Mouse (Mus musculus): ENCODE measurements around the gene E130308A19Rik. TPM values are rescaled to one million over a fixed set of nuclear protein-coding genes. Genes with fewer than 3 reads are reported as not detected.

E130308A19Rik gene
- polyA plus RNA-seq, 1 experiment from 2014 or later: 35.2 TPM

DNA sequence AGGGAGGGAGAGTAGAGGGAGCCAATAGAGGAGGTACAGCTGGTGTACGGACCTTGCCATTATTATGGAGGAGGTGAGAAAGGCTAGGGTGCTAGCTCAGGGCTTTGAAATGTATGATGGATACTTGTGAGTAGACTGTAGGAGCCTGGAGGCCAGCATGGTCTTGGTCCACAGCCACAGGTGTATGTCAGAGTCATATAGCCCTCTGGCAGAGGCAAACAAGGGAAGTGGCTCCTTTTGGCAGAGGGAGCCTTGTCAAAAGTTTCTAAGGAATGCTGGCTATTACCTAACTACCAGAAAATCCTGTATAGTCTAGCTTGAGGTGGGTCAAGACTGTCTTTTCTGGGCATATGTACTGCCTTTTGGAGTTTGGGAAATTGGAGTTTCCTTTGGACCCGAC lies 14.7 kb downstream of the E130308A19Rik start:
- WGBS: 78% methylated on average over 2 of the region's 2 CpGs

DNA sequence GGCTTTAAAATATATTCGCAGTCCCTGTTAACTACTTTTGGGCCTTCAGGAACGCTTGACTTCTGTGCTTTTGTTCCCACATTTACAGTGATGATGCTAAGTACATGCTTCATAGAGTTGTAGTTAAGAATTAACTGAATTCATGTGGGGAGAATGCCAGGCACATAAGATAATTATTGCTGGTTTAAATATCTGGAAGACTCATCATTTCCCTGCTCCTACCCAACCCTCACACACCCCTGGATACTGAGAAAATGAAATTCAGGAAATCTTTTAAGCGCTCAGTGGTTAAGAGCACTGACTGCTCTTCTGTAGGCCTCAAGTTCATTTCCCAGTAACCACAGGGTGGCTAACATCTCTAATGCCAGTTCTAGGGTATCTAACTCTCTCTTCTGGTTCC lies 16.0 kb downstream of the E130308A19Rik start:
- Histone ChIP-seq H3K27ac (no peak overlapping the region), H3K4me3 (replicated peaks) (no peak overlapping the region), H3K27me3 (no peaks in the 10 kb centered on the region), H3K4me2 (no peak overlapping the region), H3K9ac (replicated peaks) (no peak overlapping the region), H3K9me3 (no peaks in the 10 kb centered on the region), H3K4me1 (replicated peaks) (peaks cover 16% of the 10 kb centered on the region), H3K36me3 (no peaks in the 10 kb centered on the region)
- no peak for ATAC-seq (ENCODE audit: insufficient number of reproducible peaks, insufficient read depth, low FRiP score, low TSS enrichment, low read depth)
- 74% methylated on average over 3 of the region's 3 CpGs for WGBS

More for the DNA sequence above, 14.7 kb downstream of the E130308A19Rik start:
- no peak for ATAC-seq (ENCODE audit: insufficient number of reproducible peaks, insufficient read depth, low FRiP score, low TSS enrichment, low read depth)
- Histone ChIP-seq H3K4me1 (replicated peaks) (peaks cover 16% of the 10 kb centered on the region), H3K27ac (no peak overlapping the region), H3K27me3 (no peaks in the 10 kb centered on the region), H3K36me3 (no peaks in the 10 kb centered on the region), H3K4me2 (no peak overlapping the region), H3K4me3 (replicated peaks) (no peak overlapping the region), H3K9ac (replicated peaks) (no peak overlapping the region), H3K9me3 (no peaks in the 10 kb centered on the region)

DNA sequence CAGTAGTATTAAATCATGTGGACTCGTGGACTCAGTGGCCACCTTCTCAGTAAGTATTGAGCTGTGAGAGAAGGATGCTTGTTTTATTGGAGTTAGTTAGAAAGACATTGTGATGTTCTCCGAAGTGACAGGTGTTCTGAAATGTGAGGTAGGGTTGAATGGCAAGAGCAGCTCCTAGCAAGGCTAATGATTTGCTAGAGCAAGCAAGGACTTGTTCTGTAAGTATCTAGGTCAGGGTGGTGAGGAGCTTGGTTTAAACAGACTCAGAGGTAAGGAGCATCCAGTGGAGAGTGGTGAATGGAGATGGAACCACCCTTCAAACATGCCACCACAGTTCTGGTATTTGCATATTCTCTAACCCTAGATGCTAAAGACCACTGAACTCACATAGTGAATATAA lies 16.6 kb downstream of the E130308A19Rik start:
- no peak overlapping the region for H3K9ac ChIP-seq (replicated peaks)
- H3K4me2 ChIP-seq: no peak overlapping the region
- no peaks in the 10 kb centered on the region for H3K9me3 ChIP-seq
- no peak overlapping the region for H3K4me3 ChIP-seq (replicated peaks)
- H3K27ac ChIP-seq: no peak overlapping the region
- H3K36me3 ChIP-seq: no peaks in the 10 kb centered on the region
- ATAC-seq (ENCODE audit: insufficient number of reproducible peaks, insufficient read depth, low FRiP score, low TSS enrichment, low read depth): no peak
- 83% methylated on average over 2 of the region's 2 CpGs for WGBS
- H3K4me1 ChIP-seq (replicated peaks): peaks cover 16% of the 10 kb centered on the region
- no peaks in the 10 kb centered on the region for H3K27me3 ChIP-seq

DNA sequence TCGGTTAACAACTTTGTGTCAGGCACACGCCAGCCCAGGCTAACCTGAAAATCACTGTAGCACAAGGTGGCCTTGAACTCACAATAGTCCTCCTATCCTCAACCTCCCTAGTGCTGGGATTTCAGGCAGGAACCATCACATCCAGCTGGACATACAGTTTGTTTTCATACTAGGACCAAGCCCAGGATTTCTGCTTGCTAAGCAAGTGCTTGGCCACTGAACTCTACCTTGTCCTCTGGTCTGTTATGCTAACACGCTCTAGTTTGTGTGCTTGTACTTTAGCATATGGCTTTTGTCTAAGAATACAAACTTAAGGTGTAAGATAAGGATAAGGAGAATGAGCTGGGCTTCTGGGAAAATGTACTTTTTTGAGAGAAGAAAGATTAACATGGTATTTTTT lies 18.4 kb downstream of the E130308A19Rik start:
- H3K4me3 ChIP-seq (replicated peaks): no peak overlapping the region
- no peaks in the 10 kb centered on the region for H3K27me3 ChIP-seq
- no peaks in the 10 kb centered on the region for H3K36me3 ChIP-seq
- ATAC-seq (ENCODE audit: insufficient number of reproducible peaks, insufficient read depth, low FRiP score, low TSS enrichment, low read depth): no peak
- H3K9ac ChIP-seq (replicated peaks): no peak overlapping the region
- H3K27ac ChIP-seq: no peak overlapping the region
- H3K4me1 ChIP-seq (replicated peaks): peaks cover 16% of the 10 kb centered on the region
- no peak overlapping the region for H3K4me2 ChIP-seq
- WGBS: 85% methylated on average over 3 of the region's 3 CpGs
- no peaks in the 10 kb centered on the region for H3K9me3 ChIP-seq

DNA sequence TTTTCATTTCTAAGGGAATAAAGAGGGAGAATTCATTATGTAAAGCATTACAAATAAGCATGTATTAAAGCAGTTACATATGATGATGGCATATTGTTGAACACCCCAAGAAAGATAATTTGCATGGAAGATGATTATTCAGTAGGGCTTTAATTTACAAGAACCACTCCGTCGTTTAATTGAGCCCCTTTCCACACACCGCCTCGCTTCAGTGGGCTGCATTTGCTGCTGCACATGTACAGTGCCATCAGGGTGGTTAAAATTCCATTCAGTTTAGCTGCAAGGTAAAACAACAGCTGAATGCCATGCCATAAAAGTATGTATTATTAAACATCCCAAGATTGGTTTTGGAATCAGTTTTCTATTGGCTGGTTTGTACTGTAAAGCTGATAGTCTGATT lies 19.0 kb downstream of the E130308A19Rik start:
- Histone ChIP-seq H3K36me3 (no peaks in the 10 kb centered on the region), H3K4me3 (replicated peaks) (no peak overlapping the region), H3K27ac (no peak overlapping the region), H3K27me3 (no peaks in the 10 kb centered on the region), H3K4me2 (no peak overlapping the region), H3K9me3 (no peaks in the 10 kb centered on the region), H3K4me1 (replicated peaks) (peaks cover 16% of the 10 kb centered on the region), H3K9ac (replicated peaks) (no peak overlapping the region)
- WGBS: 73% methylated on average over 4 of the region's 4 CpGs
- ATAC-seq (ENCODE audit: insufficient number of reproducible peaks, insufficient read depth, low FRiP score, low TSS enrichment, low read depth): no peak

DNA sequence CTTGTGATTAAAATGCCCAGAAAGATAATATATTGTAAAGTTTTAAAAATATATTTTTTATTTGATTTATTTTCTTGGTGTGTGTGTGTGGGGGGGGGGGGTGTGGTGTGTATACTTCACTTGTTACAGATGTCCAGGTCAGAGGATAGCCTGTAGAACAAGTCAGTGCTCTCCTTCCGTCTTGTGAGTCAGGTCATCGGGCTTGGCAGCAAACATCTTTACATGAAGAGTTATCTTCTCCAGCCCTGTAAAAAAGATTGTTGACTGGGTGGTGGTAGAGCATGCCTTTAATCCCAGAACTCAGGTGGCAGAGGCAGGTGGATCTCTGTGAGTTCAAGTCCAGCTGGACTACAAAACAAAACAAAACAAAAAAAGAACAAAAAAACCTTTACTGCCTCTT lies 19.6 kb downstream of the E130308A19Rik start:
- Histone ChIP-seq H3K4me2 (no peak overlapping the region), H3K9ac (replicated peaks) (no peak overlapping the region), H3K4me1 (replicated peaks) (peaks cover 16% of the 10 kb centered on the region), H3K36me3 (no peaks in the 10 kb centered on the region), H3K27ac (no peak overlapping the region), H3K27me3 (no peaks in the 10 kb centered on the region), H3K4me3 (replicated peaks) (no peak overlapping the region), H3K9me3 (no peaks in the 10 kb centered on the region)
- no peak for ATAC-seq (ENCODE audit: insufficient number of reproducible peaks, insufficient read depth, low FRiP score, low TSS enrichment, low read depth)
- WGBS: 94% methylated on average over 2 of the region's 2 CpGs

DNA sequence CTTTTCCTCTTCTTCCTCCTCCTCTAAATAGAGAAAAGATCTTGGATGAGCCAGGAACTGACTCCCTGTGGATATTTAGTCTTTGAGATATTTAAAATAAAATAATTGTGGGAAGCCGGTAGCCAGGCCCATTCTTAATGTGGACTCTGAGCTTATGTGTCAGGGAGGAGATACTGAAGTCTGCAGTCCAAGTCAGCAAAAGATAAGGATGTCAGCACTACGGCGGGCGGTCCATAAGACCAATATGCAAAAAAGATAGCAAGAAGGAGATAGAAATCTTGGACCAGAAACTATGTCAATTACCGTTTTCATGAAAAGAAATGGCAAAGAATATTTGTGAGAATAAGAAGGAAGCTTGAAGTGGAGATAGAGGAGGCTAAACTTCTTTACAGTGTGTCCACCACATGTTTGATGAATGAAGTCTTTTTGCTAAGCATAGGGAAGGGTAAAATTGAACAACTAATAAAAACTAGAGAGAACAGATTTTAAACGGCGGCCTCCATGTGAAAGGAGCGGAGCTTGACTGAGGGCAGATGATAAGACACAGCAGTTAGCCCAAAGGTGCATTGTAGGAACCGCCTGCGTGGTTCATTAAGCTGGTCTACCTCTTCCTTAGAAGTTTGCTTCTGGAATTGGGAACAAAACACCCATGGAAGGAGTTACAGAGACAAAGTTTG lies 20.1 kb downstream of the E130308A19Rik start:
- Histone ChIP-seq H3K9ac (replicated peaks) (no peak overlapping the region), H3K9me3 (no peaks in the 10 kb centered on the region), H3K36me3 (no peaks in the 10 kb centered on the region), H3K4me3 (replicated peaks) (no peak overlapping the region), H3K27ac (no peak overlapping the region), H3K4me2 (no peak overlapping the region), H3K4me1 (replicated peaks) (peaks cover 16% of the 10 kb centered on the region), H3K27me3 (no peaks in the 10 kb centered on the region)
- WGBS: 91% methylated on average over 10 of the region's 10 CpGs
- ATAC-seq (ENCODE audit: insufficient number of reproducible peaks, insufficient read depth, low FRiP score, low TSS enrichment, low read depth): no peak

DNA sequence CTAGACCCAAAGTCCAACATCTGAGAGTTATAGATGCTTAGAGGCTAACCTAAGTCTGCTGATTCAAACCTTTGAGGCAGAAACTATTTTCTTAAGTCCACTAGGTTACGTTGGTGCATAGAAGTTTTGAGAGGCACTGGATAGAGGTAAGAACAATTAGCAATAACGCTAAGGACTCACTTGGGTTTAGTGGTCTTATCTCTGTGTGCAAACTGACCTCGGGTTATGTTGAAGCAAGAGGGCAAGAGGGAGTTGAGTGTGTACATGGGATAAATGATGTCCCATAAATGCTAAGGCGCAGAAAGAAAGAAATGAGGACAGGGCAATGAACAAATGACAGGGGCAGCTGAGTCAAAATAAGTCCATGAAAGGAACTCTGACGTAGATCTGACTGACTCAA lies 23.1 kb downstream of the E130308A19Rik start:
- ATAC-seq (ENCODE audit: insufficient number of reproducible peaks, insufficient read depth, low FRiP score, low TSS enrichment, low read depth): no peak
- Histone ChIP-seq H3K4me1 (replicated peaks) (peaks cover 3% of the 10 kb centered on the region), H3K27ac (no peak overlapping the region), H3K9ac (replicated peaks) (no peak overlapping the region), H3K4me3 (replicated peaks) (no peak overlapping the region), H3K27me3 (no peaks in the 10 kb centered on the region), H3K9me3 (no peaks in the 10 kb centered on the region), H3K36me3 (no peaks in the 10 kb centered on the region), H3K4me2 (no peak overlapping the region)
- WGBS: 85% methylated on average over 5 of the region's 5 CpGs

DNA sequence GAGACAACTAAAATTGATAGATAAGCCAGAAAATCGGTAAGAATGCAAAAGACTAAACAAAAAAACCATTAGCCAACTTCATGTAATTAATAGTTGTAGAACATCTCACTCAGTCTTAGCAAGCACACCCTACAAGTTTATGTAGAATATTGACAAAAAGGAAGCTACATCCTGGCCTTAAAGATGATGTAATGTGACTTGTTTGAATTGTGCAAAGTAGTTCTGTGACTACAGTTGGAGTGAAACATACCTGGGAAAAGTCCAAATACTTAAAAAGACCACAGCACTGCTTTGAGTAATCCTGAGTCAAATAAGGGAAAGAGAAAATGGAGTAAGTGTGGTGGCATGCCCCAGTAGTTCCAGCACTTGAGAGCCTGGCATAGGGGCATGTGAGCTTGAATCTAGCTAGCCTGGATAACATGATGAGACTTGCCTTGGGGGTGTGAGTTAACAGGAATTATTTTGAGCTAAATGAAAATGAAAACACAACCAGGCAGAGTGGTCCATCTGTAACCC lies 26.2 kb downstream of the E130308A19Rik start:
- Histone ChIP-seq H3K36me3 (no peaks in the 10 kb centered on the region), H3K4me2 (no peak overlapping the region), H3K27me3 (no peaks in the 10 kb centered on the region), H3K4me3 (replicated peaks) (no peak overlapping the region), H3K9ac (replicated peaks) (no peak overlapping the region), H3K27ac (no peak overlapping the region), H3K4me1 (replicated peaks) (no peaks in the 10 kb centered on the region), H3K9me3 (no peaks in the 10 kb centered on the region)
- 88% methylated on average over 1 of the region's 1 CpGs for WGBS
- no peak for ATAC-seq (ENCODE audit: insufficient number of reproducible peaks, insufficient read depth, low FRiP score, low TSS enrichment, low read depth)

DNA sequence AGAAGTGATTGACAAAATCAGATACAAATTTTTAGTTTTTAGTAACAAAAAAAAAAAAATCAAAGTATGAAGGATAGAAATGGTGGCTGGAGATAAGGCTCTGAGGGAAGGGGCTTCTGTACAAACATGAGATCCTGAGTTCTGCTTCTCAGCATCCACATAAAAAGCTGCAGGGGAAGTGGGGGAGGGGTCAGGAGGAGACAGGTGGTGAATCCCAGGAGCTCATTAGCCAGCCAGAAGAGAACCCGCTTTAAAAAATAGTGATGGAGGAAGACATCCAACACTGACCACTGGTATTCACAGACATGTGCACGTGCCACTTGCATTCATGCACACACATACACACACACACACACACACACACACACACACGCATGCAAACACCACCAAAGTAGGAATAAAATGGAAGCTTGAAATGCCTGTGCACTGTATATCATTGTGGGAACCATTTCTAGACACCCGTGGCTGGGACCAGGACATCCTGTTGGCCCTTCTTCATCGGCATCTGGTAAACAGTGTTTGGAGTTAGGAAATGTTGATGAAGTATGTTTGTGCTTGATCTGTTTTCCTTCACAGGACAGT lies 30.1 kb downstream of the E130308A19Rik start:
- Histone ChIP-seq H3K4me1 (replicated peaks) (no peaks in the 10 kb centered on the region), H3K27ac (no peak overlapping the region), H3K9me3 (no peaks in the 10 kb centered on the region), H3K27me3 (no peaks in the 10 kb centered on the region), H3K4me3 (replicated peaks) (no peak overlapping the region), H3K4me2 (no peak overlapping the region), H3K9ac (replicated peaks) (no peak overlapping the region), H3K36me3 (no peaks in the 10 kb centered on the region)
- no peak for ATAC-seq (ENCODE audit: insufficient number of reproducible peaks, insufficient read depth, low FRiP score, low TSS enrichment, low read depth)
- WGBS: 79% methylated on average over 5 of the region's 5 CpGs

DNA sequence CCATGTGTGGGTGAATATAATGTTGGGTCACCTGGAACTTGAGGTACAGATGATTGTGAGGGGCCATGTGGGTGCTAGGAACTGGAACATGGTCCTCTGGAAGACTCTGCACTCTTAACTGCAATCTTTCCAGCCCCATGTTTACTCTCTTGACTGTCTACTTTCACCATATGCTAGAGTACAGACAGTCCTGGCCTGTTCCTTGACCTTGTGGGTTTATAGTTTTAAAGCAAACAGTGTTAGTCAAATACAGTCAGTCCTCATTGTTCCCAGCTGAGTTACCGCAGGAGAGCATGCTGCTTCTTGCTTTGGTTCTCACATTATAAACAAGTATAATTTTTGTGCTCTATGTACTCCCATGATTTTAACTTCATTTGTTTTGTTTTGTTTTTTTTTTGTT lies 36.2 kb downstream of the E130308A19Rik start:
- Histone ChIP-seq H3K9ac (replicated peaks) (no peak overlapping the region), H3K4me2 (no peak overlapping the region), H3K9me3 (peaks cover 8% of the 10 kb centered on the region; the same call in 1 of the 2 replicates), H3K36me3 (no peaks in the 10 kb centered on the region), H3K4me1 (replicated peaks) (0 out of 2 replicates have a peak, but pooled peaks cover 2% of the 10 kb centered on the region), H3K27me3 (no peaks in the 10 kb centered on the region), H3K27ac (no peak overlapping the region), H3K4me3 (replicated peaks) (no peak overlapping the region)
- ATAC-seq (ENCODE audit: insufficient number of reproducible peaks, insufficient read depth, low FRiP score, low TSS enrichment, low read depth): no peak
- WGBS: 100% methylated on average over 1 of the region's 1 CpGs

DNA sequence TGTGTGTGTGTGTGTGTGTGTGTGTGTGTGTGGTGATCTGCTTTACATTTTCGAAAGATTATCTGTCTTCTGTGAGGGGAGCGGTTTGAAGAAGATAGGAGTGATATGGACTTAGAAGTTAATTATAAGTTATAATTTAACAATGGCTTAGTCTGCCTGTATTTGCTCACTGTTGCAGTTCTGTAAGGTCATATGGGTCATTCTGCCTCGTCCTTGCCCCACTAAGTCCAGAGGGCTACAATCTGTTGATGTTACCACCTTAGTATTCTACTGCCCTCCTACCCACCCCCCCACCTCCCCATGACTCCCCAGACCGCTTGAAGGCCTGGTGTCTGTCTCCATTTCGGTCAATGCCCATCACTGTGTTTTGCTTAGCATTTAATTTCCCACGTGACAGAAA lies 37.4 kb downstream of the E130308A19Rik start:
- H3K9me3 ChIP-seq: peaks cover 8% of the 10 kb centered on the region; the same call in 1 of the 2 replicates
- H3K27me3 ChIP-seq: no peaks in the 10 kb centered on the region
- H3K4me1 ChIP-seq (replicated peaks): peaks cover 13% of the 10 kb centered on the region; the same call in 1 of the 2 replicates
- no peaks in the 10 kb centered on the region for H3K36me3 ChIP-seq
- WGBS: 88% methylated on average over 6 of the region's 6 CpGs
- no peak overlapping the region for H3K4me2 ChIP-seq
- H3K9ac ChIP-seq (replicated peaks): no peak overlapping the region
- H3K27ac ChIP-seq: no peak overlapping the region
- ATAC-seq (ENCODE audit: insufficient number of reproducible peaks, insufficient read depth, low FRiP score, low TSS enrichment, low read depth): no peak
- no peak overlapping the region for H3K4me3 ChIP-seq (replicated peaks)

All from limb, embryonic 12.5 days (tissue).